Mouse (Mus musculus): Measurements from ENCODE around the gene Mfsd5.

The Mfsd5 gene

DNA sequence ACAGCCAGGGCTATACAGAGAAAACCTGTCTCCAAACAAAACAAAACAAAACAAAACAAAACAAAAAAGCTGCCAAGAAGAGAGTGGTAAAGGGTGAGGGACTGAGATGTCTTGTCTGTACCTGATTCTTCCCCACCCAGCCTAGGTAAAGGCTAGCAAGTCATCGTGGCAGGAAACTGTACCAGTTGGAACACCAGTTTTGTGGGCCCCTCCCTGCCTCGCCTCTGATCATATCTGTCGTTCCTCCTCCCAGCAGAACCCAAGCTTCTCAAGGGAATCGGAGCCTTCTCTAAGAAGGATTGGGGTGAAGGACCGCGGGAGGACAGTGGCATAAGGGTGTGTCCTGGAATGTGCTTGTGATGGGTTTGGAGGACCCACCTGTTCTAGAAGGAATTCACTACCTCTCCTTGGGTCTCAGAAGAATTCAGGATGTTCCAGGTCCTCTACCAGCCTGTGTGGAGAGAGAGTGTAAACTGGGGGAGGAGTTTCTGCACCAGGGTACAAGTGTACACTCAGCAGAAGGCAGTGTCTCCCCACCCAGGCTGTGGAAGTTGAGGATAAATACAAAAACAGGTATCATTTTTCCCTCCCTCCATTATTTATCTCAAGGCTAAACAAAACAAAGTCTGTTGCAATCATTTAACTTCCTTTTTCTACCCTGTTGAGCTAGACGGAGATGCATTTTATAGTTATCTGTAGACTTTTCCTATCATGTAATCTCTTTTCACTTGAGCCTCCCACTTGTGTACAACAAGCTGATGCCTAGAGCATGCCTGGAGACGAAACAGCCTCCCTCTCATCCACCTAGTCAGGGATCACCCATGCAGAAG is 3.4 kb downstream of the Mfsd5 start:
- no peak for DNase-seq

DNA sequence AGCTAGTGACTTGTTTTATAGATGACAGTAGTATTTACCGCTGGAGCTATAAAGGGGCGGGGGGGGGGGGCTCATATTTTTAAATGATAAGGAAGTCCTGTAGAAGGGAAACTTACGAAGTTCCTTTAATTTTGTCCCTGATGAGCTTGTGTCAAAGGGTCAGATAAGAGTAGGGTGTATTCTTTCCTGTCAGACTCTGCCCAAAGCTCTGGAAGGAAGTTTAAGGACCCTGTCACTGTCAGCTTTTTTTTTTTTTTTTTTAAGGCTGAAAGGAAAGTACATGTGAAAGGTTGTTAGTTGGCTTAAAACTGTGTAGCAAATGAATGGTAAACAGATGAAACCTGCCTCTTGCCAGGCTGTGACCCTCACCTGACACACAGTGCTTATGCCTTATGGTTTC is 4.4 kb downstream of the Mfsd5 start:
- DNase-seq: no peak

DNA sequence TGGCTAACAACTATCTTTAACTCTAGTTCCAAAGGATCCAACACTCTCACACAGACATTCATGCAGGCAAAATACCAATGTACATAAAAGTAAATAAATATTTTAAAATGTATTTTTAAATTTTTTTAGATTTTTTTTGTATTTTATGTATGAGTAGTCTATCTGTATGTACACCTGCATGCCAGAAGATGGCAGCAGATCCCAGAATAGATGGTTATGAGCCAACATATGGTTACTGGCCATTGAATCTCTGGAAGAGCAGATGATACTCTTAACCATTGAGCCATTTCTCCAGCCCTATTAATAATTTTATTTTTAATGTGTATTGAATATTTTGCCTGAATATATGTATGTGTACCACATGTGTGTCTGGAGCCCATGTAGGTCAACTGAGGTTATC is 8.1 kb downstream of the Mfsd5 start:
- peak; percentile 59 for DNase-seq

DNA sequence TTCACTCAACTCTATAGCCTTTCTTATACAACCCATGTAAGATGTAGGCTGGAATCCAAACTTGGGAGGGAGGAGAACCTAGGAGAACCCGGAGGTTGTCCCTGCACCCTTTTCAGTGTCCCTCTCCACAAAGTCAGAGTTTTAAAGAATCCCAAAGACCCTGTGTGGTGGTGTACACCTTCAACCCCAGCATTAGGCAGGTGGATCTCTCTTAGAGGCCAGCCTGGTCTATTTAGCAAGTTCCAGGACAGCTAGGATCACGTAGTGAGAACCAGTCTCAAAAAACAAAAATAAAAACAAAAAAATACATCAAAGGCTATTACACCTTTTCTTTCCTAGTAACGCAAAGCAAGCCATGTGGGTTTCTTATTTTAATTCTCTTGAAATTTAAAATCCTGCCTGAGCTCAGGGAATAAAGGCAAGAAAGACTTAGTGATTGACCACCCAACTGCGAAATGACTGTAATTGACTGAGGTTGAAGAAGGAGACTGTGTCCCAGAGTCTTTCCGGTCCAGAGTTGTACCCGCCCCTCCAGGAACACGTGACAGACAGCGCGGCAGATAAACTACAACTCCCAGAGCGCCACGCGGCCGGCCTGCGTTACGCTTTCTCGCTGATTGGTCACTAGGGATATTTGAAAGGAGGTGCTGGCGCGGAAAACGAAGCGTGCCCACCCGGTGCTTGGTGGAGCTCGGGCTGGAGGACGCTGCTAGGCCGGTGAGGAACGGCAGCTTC is 16.5 kb downstream of the Mfsd5 start, which contains the start of gene Espl1:
Gene Espl1, plus strand, starts transcription at position 634 of the 735 bp plus-strand sequence.
- DNase-seq: peak; percentile 96

DNA sequence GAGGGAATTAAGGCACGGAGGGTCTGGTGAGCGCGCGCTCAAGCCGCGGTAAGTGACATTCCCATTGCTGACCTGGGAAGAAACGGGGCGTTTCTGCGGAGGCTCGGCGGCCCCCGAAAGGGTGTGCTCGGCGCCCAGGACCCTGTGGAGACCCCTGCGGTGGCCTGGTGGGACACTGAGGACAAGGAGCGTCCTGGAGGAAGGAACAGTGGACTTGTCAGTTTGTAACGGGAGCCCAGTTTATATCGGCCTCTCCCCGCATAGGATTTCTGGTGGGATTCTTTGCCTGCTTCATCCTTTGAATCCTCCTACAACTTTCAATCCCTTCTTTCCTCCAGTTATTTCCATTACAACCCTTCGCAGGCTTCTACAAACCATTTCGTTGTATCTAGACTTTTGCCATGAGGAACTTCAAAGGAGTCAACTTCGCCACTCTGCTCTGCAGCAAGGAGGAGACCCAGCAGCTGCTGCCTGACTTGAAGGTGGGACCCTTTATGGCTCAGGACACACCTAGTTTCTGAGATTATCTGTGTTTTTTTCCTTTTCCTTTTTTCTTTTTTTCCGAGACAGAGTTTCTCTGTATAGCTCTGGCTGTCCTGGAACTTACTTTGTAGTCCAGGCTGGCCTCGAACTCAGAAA is 17.2 kb downstream of the Mfsd5 start:
- no peak for DNase-seq

DNA sequence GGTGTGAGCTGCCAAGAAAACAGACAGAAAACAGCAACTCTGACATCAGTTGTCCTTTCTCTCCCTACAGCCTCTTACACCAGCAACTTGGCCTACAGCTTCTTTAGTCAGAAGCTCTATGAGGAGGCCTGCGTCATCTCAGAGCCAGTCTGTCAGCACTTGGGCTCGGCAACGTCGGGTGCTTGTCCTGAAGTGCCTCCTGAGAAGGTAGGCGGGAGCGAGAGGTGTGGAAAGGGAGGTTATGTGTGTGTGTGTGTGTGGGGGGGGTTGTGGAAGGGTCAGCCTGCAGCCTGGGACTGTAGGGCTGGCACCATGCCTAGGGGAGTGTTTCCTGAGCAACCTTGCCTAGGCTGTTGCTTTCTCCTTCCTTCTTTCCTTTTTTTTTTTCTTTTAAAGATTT is 23.3 kb downstream of the Mfsd5 start:
- DNase-seq: no peak

DNA sequence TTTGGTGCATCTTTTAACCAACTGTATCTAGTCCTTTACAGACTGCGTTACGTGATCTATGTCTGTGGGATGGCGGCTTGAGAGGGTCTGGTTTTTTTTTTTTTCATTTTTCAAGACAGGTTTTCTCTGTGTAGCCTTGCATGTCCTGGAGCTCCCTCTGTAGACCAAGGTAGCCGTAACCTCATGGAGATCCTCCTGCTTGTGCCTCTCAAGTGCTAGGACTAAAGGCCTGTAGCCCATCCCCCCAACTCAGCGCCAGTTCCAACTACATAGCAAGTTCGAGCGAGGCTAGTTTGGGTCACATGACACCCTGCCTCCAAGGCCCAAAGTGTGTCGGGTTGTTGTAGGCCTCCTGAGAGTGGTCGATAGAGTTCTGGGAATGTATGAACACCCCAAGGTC is 29.5 kb downstream of the Mfsd5 start:
- DNase-seq: no peak

DNA sequence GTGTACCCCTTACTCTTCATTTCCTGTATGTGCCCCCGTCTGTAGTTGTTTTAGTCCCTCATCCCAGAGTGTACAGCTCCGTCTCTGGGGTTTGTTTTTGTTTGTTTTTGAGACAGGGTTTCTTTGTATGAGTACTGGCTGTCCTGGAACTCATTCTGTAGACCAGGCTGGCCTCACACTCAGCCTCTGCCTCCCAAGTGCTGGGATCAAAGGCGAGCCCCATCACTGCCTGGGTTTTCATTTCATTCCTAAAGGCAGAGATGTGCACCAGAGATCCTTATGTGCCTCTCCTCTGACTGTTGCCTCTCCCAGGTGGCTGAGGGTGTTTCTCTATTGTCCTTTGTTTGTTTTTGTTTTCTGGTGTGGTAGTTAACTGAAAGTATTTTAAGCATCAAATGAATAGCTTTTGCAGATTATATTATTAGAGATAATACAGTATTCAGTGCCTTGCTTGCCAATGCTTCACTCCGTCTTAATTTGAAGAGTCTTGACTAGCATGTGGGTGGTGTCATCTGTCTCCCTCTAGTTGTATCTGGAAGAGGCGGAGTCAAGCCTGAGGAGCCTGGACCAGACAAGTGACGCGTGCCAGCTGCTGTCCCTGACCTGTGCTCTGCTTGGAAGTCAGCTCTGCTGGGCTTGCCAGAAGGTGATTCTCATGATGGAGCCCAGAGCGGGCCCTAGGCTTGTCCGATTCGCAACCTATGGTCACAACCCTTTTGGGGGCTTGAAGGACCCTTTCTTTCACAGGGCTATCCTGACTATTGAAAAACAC is 31.0 kb downstream of the Mfsd5 start:
- no peak for DNase-seq

DNA sequence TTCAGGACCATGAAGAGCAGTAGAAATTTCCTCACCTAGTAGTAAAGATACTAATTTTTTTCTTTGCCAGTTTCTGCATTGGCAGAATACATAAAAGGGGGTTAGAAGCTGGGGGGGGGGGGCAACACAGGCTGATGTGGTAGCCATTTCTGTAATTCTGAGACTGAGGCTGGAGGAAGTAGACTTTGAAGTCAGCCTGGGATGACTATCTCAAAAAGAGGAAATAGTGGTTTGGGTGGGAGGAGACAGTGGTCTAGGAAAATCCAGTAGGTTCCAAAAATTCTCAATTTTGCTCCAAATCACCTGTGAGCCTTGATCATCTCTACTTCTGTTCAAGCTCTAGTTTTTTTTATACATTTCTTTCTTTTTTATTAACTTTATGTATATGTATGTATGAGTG is 32.2 kb downstream of the Mfsd5 start:
- no peak for DNase-seq

DNA sequence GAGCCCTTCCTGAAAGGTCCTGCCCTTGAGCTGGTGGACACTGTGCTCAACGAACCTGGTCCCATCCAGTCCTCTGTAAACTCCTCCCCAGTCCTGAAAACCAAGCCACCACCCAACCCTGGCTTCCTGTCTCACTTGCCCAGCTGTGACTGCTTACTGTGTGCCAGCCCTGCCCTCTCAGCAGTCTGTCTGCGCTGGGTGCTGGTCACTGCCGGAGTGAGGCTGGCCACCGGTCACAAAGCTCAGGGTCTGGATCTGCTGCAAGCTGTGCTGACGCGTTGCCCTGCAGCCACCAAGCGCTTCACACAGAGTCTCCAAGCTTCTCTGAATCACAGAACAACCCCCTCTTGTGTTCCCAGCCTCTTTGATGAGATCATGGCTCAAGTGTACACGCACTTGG is 36.0 kb downstream of the Mfsd5 start:
- DNase-seq: no peak

DNA sequence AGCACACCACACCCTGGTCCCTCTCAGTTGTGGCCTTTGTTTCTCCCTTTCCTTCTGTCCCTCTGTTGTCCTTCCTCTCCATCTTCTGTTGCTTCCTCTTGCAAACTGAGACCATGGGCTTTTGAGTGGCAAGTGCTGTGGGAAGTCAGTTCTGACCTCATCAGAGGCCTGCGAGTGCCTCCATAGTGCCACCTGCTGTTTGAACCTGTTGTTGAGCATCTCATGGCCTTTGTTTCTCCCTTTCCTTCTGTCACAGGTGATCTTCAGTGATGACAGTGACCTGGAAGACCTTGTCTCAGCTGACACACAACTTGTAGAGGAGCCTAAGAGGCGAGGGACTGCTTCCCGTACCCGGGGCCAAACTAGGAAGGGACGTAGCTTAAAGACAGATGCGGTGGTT is 37.0 kb downstream of the Mfsd5 start:
- DNase-seq: peak; percentile 79

DNA sequence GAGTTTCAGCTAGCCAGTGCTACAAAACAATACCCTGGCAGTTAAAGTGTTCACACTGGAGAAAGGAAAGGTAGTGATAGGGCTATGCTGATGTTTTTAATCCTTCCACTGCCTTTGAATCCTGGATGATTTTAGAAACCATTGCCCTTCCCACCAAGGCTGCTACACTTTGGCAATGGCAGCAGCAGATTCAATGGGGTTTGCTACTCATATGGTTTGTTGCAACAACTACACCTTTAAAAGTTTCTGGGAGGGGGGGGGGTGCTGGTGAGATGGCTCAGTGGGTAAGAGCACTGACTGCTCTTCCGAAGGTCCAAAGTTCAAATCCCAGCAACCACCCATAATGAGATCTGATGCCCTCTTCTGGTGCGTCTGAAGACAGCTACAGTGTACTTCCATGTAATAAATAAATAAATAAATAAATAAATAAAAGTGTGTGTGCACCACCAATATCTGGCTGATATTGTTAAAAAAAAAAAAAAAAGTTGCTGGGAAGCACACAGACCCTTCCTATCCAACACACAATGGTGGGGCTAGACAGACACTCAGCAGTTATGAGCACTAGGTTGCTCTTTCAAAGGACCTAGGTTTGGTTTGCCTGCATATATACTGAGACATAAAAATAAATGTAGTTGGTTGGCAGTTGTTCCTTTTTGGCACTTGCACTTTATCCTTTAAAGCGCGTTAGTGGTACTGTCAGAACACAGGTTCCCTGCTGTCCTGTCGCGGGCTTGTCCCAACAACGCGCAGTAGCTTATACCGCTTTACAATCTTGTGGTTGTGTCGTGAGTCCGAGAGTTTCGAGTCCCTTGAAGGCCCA is 45.6 kb downstream of the Mfsd5 start:
- DNase-seq: no peak

DNA sequence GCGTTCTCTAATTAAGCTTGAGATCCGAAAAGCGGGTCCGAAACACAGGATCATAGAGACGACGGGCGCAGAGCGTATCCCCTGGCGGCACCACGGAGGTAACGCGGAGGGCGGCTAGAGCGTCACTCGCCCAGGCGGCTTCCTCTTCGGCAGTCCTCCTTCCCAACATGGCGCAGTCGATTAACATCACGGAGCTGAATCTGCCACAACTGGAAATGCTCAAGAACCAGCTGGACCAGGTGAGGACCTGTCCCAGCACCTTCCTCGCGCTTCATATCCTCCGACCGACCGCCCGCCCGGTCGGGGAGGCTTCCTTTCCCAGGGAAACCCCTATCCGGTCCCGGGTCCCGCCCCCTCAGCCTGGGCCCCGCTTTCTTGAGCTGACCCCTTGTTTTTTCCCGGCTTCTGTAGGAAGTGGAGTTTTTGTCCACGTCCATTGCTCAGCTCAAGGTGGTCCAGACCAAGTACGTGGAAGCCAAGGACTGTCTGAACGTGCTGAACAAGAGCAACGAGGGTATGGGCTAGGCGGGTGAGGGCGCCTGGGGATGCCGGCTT is 46.8 kb downstream of the Mfsd5 start, which contains the start of gene Pfdn5:
Gene Pfdn5, plus strand, starts transcription at position 95 of the 555 bp plus-strand sequence.
- DNase-seq: peak; percentile 91

DNA sequence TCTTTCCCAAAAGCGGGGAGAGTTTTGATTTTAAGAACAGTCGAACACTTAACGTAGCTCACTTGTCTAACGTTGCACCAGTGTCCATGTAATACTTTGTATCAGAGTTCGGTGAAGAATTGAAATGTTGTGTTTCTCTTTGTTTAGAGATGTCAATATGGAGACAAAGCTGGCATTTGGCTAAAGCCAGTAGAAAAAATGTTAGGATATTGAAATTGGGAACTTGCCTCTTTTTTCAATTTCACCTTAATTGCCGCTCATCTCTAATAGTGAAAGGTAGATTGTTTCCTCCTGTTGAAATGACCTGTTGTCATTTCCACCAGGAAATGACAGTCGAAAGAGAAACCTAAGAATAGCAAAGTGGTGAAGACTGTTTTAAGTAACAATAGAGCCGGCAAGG is 47.6 kb downstream of the Mfsd5 start:
- no peak for DNase-seq
